ENCODE assay signal across 8 mouse cellular contexts in genomic region chr5:72758925-72759924, GRCm38 (mm10). TPM values are rescaled to one million over a fixed set of nuclear protein-coding genes. Genes with fewer than 3 reads are reported as not detected.
A peak's percentile ranks its signal among the peaks of the same experiment; 100 is the strongest.
DNase-seq lines count a peak whose midpoint lies in the region; ATAC-seq and TF ChIP-seq lines count a peak whose summit lies in the region.
"Had no signal": no experiment of that assay in that cellular context is flagged by ENCODE, and none has a peak within 500 bp of the region (broad histone marks: within the 10 kb centered on the region; RNA-seq: fewer than 3 reads in every experiment).

No protein-coding gene starts in this region.

- TF ChIP-seq POLR2A in MEL (IDR thresholded peaks at IDR 0.05; ENCODE audit: control insufficient read depth in 1 of 2, insufficient read depth in 1 of 2, low read depth in 1 of 2, low read length in 2 of 2, poor library complexity in 1 of 2), result no peak

- no peak overlapping the region for H3K4me2 ChIP-seq in kidney, embryonic 16.5 days (replicated peaks; ENCODE audit: low read depth, low read length)
- no peak overlapping the region for H3K4me2 ChIP-seq in forebrain, postnatal 0 days (ENCODE audit: low read depth)
- no peak overlapping the region for H3K4me2 ChIP-seq in midbrain, embryonic 15.5 days

- no peak overlapping the region for H3K27ac ChIP-seq in kidney, embryonic 16.5 days (ENCODE audit: low read length)
- H3K27ac ChIP-seq in MEL (ENCODE audit: control insufficient read depth, low read depth, low read length), result no peak overlapping the region
- H3K27ac ChIP-seq in forebrain, postnatal 0 days (ENCODE audit: low read depth, low read length), result no peak overlapping the region
- no peak overlapping the region for H3K27ac ChIP-seq in midbrain, embryonic 15.5 days

- peak in 2 of 3 experiments; percentile 17 to 43; a peak in 3 of 6 replicates for TF ChIP-seq CTCF in MEL (IDR thresholded peaks at IDR 0.05 in 2 of 3, conservative IDR thresholded peaks at IDR 0.05 in 1 of 3; ENCODE audit: control insufficient read depth in 1 of 3, insufficient read depth in 1 of 3, low read depth in 2 of 3, low read length in 3 of 3, poor library complexity in 1 of 3, severe bottlenecking in 1 of 3)
- TF ChIP-seq CTCF in forebrain, postnatal 0 days (IDR thresholded peaks at IDR 0.05; ENCODE audit: low read depth), result peak; percentile 71

- no peaks in the 10 kb centered on the region for H3K4me1 ChIP-seq in kidney, embryonic 16.5 days (ENCODE audit: insufficient read depth, low read length)
- H3K4me1 ChIP-seq in MEL (ENCODE audit: control insufficient read depth in 1 of 2, insufficient read depth in 2 of 2, low read length in 2 of 2), result peaks cover 0 to 11% of the 10 kb centered on the region in 2 experiments; a peak in 2 of 4 replicates
- H3K4me1 ChIP-seq in forebrain, postnatal 0 days (ENCODE audit: insufficient read depth), result peaks cover 6% of the 10 kb centered on the region; the same call in 1 of the 2 replicates
- 0 out of 2 replicates have a peak, but pooled peaks cover 2% of the 10 kb centered on the region for H3K4me1 ChIP-seq in midbrain, embryonic 15.5 days

- no peaks in the 10 kb centered on the region for H3K79me2 ChIP-seq in MEL (ENCODE audit: control insufficient read depth, insufficient read depth, low read length, poor library complexity)

- H3K9ac ChIP-seq in kidney, embryonic 16.5 days (replicated peaks; ENCODE audit: low read length), result no peak overlapping the region
- no peak overlapping the region for H3K9ac ChIP-seq in MEL (ENCODE audit: control insufficient read depth, low read depth, low read length, poor library complexity, severe bottlenecking)
- no peak overlapping the region for H3K9ac ChIP-seq in forebrain, postnatal 0 days
- H3K9ac ChIP-seq in midbrain, embryonic 15.5 days, result no peak overlapping the region

- TF ChIP-seq EP300 in MEL (IDR thresholded peaks at IDR 0.05; ENCODE audit: low read depth in 1 of 2, low read length in 2 of 2), result no peak

- ATAC-seq in kidney, embryonic 16.5 days (ENCODE audit: low FRiP score, low TSS enrichment), result peak; percentile 35
- ATAC-seq in forebrain, postnatal 0 days, result peak; percentile 68
- peak; percentile 68 for ATAC-seq in midbrain, embryonic 15.5 days (replicated peaks)

- WGBS in kidney, embryonic 16.5 days, result 73% methylated on average over 13 of the region's 13 CpGs
- WGBS in forebrain, postnatal 0 days, result 73% methylated on average over 13 of the region's 13 CpGs
- 79% methylated on average over 13 of the region's 13 CpGs for WGBS in midbrain, embryonic 15.5 days

- no peaks in the 10 kb centered on the region for H3K9me3 ChIP-seq in kidney, embryonic 16.5 days (ENCODE audit: low read length)
- H3K9me3 ChIP-seq in MEL (replicated peaks; ENCODE audit: insufficient read depth, low read length), result no peaks in the 10 kb centered on the region
- H3K9me3 ChIP-seq in forebrain, postnatal 0 days (ENCODE audit: low read length), result no peaks in the 10 kb centered on the region
- H3K9me3 ChIP-seq in midbrain, embryonic 15.5 days, result no peaks in the 10 kb centered on the region

- peak; percentile 62 for TF ChIP-seq RAD21 in MEL (IDR thresholded peaks at IDR 0.05; ENCODE audit: low read depth, low read length)

- no peak overlapping the region for H3K4me3 ChIP-seq in kidney, embryonic 16.5 days (ENCODE audit: low read length)
- H3K4me3 ChIP-seq in MEL (ENCODE audit: control insufficient read depth in 1 of 2, insufficient read depth in 1 of 2, low read depth in 2 of 2, low read length in 2 of 2), result no peak overlapping the region
- H3K4me3 ChIP-seq in forebrain, postnatal 0 days (ENCODE audit: low read depth, low read length), result no peak overlapping the region
- no peak overlapping the region for H3K4me3 ChIP-seq in midbrain, embryonic 15.5 days

- no peak for DNase-seq in kidney, postnatal 14 days
- DNase-seq in MEL (ENCODE audit: low read depth, low spot score), result no peak
- DNase-seq in forebrain, postnatal 0 days, result no peak
- no peak for DNase-seq in layer of hippocampus, adult 9-10 months (ENCODE audit: low spot score)
- no peak for DNase-seq in layer of hippocampus, postnatal 10 days (ENCODE audit: low spot score in 2 of 2)
- DNase-seq: cerebellum, postnatal 36 days had no signal

- H3K27me3 ChIP-seq in kidney, embryonic 16.5 days (ENCODE audit: insufficient read depth, low read length), result no peaks in the 10 kb centered on the region
- no peaks in the 10 kb centered on the region for H3K27me3 ChIP-seq in MEL (ENCODE audit: control insufficient read depth in 1 of 2, insufficient read depth in 2 of 2, low read length in 2 of 2)
- no peaks in the 10 kb centered on the region for H3K27me3 ChIP-seq in forebrain, postnatal 0 days (ENCODE audit: insufficient read depth, low read length)
- no peaks in the 10 kb centered on the region for H3K27me3 ChIP-seq in midbrain, embryonic 15.5 days (replicated peaks)

- no peaks in the 10 kb centered on the region; the same call in 1 of the 2 replicates for H3K36me3 ChIP-seq in kidney, embryonic 16.5 days (ENCODE audit: insufficient read depth, low read length)
- peaks cover 16 to 48% of the 10 kb centered on the region in 2 experiments for H3K36me3 ChIP-seq in MEL (ENCODE audit: control insufficient read depth in 1 of 2, insufficient read depth in 2 of 2, low read length in 2 of 2)
- H3K36me3 ChIP-seq in forebrain, postnatal 0 days (ENCODE audit: insufficient read depth), result no peaks in the 10 kb centered on the region
- no peaks in the 10 kb centered on the region for H3K36me3 ChIP-seq in midbrain, embryonic 15.5 days (replicated peaks)

TF ChIP-seq in MEL, 35 proteins besides CTCF, POLR2A, EP300 and RAD21:
- TF ChIP-seq USF2 (IDR thresholded peaks at IDR 0.05; ENCODE audit: borderline replicate concordance in 1 of 2, insufficient read depth in 1 of 2, low read depth in 1 of 2, low read length in 2 of 2) (no peak), SMC3 (IDR thresholded peaks at IDR 0.05; ENCODE audit: low read depth, low read length) (peak; percentile 48)

RNA-seq across cellular contexts. Expression of gene Txk, which starts 6.6 kb away (rescaled TPM):
- polyA plus RNA-seq in kidney, embryonic 16.5 days (2015; fragmentation: Nextera tagmentation; extraction: Ambion mirVana), result 0.06 and 0.28 TPM in 2 replicates
- total RNA-seq in MEL (2012; rRNA removed), result 0.23 and 0.26 TPM in 2 replicates
- under 1 TPM in 1 of 2 experiments, not detected in 1; 0.10 TPM for polyA plus RNA-seq in MEL (2012; ENCODE audit: insufficient read depth in 1 of 2, insufficient read length in 2 of 2, low read depth in 1 of 2, low replicate concordance in 2 of 2, missing spikeins in 1 of 2)
- total RNA-seq in forebrain, postnatal 0 days (2014; rRNA removed), result not detected in 2 replicates
- polyA plus RNA-seq in forebrain, postnatal 0 days (2015; fragmentation: Nextera tagmentation; extraction: Ambion mirVana), result 0.06 and 0.13 TPM in 2 replicates
- 0.14 and 0.17 TPM in 2 replicates for polyA plus RNA-seq in midbrain, embryonic 15.5 days (2015; fragmentation: Nextera tagmentation; extraction: Ambion mirVana)
- under 1 TPM in 1 of 2 experiments, not detected in 1; 0.11 TPM for total RNA-seq in layer of hippocampus, postnatal 10 days (2021)
